Mouse (Mus musculus) regulatory T cell (primary cell): ENCODE data around the gene Rps19bp1.

Source experiments
- in situ Hi-C: fragments of 300-600 bp; cut with MboI, MseI; formaldehyde crosslinking; loops from one replicate; pipeline ENCODE4 v1.15.1; 2025; ENCODE audit warnings: high pct_unique_total_duplicates

Rps19bp1 gene

GRCm38 (mm10) chr15:80219705-80220657 lies 44.1 kb downstream of the Rps19bp1 start:
- in situ Hi-C loops = loop anchor here (5.0 kb wide), 1 partner anchor 103 kb away; no protein-coding TSS in a partner anchor

GRCm38 (mm10) chr15:80219211-80219610 lies 44.9 kb downstream of the Rps19bp1 start:
- in situ Hi-C loops = no loop called here

DNA sequence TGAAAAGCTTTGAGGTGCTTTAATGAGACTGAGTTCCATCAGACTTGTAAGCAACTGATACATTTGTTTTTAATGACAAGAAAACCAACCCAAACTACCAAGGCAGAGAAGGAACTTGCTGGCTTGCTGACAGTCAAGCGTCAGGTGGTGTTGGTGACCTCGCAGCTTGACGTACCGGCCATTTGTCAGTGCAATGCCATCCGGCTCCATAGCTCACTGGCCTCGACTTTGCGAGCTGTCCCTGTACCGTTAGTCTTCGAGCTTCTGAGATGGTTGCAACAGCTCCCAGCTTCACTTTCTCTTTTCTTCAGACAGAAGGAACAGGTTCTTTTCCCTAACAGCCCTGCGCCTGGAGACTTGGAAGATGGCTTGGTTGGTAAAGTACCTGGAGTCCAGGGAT lies 46.6 kb downstream of the Rps19bp1 start:
- in situ Hi-C loops = no loop called here

DNA sequence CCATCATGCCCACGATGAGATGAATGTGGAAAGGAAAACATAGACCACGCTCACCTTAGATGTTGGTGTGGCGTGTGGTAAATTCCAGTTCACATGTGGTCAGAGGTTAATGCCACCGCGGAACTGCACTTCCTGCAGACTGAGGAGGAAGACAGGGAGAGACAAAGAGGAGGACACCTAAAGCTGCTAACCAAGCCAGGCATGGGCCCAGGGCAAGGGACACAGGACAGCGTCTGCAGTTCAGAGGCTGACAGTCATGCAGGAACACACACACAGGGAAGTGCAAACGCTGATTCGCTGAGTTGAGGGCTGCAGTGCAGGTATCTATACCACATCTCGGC lies 47.7 kb downstream of the Rps19bp1 start:
- in situ Hi-C loops = no loop called here

- in situ Hi-C loops = no loop called here
Measured at GRCm38 (mm10) chr15:80215716-80216479, 48.2 kb downstream of the Rps19bp1 start.

GRCm38 (mm10) chr15:80213688-80214087 lies 50.4 kb downstream of the Rps19bp1 start:
- in situ Hi-C loops = no loop called here
